Mouse (Mus musculus): ENCODE data around the gene M6pr.

The M6pr gene

DNA sequence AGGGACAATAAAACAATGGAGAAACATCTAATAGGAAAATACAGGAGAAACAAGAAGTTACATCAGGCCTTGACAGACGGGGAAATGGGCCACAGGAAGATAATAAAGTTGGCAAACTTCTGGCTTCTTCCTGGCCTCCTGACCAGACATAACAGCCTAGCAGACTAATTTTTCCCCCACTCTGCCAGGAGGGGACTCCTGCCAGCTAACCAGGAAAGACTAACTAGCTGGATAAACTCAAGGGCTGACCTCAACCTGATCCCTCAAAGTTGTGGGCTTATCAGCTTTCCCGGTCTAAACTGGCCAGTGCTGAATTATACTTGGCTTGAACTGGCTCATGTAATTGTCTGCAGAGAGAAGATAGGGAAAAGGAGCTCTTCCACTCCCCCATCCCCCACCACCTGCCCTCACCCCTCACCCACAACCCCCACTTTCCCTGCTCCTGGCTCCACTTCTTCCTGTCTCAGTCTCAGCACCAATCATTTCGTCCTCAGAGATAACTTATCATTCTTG, 8.8 kb upstream of the M6pr start:
- DNase-seq = no peak

DNA sequence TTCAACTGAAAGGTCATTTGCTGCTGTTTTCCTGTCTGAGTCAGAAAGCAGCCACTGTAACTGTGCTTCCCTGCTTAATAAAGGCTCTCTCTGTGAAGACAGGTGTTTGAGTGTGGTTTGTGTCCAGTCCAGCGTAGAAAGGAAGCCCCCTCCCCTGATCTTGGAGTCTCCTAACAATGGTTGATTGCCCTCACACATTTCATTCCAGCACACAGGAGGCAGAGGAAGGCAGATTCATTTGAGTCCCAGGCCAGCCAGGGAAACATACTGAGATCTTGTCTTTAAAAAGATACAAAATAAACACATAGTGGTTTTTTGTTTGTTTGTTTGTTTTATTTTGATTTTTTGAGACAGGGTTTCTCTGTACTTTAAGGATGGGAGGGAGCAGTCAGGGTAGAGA, 6.4 kb upstream of the M6pr start:
- no peak for DNase-seq

DNA sequence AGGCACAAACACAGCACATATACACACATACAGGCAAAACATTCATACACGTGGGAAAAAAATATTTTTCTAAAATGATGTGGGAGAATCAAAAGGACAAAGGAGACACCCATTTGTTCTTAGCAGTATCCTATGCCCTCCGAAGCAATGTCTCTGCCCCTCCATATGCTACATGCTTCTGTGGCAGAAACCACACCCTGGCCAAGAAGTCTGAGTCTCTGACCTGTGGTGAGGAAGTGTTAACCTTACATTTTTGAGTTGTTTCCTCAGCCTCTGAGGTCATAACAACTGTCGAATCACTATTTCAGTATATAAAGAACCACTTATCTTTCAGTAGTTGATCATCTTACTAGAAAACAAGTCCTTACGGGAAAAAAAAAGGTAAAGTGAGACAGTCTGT, 5.9 kb upstream of the M6pr start:
- no peak for DNase-seq

DNA sequence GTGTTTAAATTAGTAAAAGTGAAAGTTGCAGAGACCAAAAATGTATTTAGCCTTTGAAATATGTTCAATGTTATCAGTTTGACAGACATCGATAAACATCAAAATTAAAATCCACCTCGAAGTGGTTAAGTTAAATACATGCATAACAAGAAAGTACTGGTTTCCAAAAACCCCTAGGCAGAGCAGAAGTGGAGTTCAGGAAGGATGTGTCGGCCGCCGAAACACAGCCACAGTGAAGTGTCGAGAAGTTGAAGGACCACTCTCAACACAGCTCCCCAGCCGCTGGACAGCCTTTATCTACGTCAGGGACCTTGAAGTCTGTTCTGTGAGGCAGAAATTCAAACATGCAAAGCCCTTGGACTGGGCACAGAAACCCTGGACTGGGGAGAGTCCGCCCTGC, 5.0 kb upstream of the M6pr start:
- no peak for DNase-seq

DNA sequence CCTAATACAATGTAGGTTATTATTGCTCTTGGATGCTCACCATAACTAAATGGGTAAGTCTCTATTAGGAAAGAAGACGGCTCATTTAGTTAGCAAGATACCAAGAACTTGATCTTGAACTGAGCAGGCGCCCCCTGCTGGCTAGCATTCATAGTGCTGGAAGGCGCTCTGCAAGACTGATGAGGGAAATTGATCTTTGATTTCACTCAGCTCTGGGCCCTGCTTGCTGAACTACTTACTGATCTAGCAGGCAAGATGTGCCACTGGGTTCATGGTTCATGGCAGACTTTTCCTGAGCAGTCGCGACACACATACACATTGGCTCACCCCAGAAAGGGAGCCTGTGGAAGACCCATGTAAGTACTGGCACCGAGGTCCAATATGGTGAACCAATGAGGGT, 4.2 kb upstream of the M6pr start:
- peak; percentile 77 for DNase-seq

DNA sequence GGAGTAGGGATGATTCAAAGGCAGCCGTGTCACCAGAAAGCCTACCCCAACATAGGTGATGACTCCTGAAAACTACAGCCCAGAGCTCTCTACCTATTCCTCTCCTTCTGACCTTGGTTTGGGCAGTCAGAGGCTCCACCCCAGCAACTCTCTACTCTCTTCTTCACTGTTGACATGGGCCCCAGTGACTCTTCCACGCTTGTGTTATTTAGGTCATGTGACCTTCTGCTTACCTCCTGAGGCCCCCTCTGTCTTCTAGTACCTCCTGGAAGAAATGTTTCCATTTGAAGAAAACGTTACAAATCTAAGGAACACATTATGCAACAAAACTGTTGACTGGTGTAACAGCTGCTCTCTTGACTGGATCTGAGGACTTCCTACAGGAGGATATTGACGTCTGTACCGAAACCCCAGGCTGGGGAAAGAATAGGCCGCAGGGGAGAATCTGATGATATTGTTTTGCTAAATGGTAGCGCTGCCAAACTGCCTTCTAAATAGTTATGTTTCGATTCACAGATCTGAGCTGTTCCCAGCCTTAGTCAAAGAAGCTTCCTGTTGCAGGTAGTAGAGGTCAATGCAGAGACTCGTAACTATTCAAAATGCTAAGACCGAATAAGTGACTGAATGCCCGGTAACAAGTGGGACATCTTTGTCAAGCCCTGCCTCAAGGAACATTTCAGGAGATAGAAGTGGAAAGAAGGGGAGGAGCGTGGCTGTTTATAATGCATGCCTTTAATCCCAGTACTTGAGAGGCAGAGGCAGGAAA, 3.5 kb upstream of the M6pr start:
- DNase-seq = no peak

DNA sequence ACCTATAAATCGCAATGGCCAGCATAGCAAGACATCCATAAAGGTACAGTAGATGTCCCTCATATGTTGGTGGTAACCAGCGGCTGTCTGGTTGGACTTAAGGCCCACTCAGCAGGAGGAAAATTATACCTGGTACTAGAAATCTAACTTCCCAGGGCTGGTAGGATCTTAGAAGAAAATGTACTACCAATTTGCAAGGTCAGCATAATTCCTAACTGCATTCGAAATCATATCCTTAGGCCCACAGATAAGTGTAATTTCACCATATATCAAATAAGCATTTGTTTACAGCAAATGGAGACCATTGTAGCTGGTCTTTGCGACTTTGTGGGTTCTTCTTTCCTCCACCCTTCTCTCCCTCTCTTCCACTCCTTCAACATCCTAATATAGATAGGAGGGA, 1.8 kb upstream of the M6pr start:
- no peak for DNase-seq

DNA sequence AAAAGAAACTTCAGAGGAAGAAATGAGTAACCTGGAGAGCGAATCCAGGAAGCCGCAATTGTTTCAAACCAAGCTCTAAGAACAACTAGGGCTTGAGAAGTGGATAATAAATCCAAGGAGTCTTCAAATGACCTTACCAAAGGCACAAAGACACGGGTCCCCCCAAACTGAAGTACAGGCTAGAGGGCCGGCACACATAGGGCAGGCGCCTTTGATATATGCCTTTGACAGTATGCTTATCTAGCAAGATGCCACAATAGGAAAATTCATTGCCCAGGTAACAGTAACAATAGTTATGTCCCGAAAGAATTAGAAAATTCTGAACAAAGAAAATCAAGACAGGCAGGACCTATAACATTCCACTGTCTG, 400 bp upstream of the M6pr start:
- no peak for DNase-seq

DNA sequence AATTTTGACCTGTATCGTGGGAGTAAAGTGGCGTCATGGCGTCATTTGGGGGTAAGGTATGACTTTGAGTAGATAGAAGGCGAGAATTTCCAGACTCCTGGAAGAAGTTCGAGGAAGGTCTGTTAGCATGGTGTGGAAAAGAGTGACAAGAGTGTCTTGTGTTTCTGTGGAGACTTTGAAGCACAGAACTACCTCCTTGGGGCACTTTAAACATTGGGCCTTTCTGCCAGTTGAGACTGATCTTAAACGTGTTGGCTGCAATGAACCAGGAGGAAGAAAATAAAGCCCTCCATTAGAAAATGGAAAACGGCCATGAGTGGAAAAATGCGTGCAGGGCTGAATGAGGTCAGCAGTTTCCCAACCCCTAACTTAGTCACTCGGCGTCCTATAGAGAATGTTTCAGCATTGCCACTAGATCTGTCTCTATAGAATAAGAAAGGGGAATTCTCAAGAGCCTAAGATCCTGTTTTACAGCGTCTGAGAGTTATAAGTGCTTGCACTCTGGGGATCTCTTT, 983 bp downstream of the M6pr start:
- DNase-seq = no peak

DNA sequence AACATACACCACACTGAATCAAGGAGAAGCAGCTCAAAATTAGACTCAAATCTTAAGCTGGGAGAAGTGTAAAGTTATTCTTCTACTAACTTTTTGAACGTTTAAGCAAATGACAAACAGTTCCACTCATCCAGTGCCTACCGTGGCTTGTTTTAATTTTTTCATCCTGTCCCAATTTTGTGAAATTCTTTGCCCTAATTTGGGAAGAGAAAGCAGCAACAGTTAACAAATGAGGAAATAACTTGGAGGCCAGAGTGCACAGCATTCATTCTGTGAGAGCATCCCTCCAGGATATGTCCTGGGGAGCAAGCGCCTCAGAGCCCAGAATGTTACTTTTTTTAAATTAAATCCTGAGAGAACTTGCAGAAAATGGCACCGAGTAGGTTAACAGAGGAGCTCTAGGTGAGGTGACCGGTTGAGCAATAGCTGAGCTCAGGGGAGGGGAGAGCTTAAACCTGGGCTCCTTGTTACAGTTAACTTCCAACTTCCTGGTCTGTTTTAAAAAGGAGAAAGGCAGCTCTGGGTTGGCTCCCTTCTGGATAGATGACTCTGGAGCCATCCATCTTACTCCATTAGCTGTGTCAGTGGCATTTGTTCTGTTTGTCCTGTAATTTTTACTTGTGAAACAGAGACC, 1.8 kb downstream of the M6pr start:
- DNase-seq = no peak

DNA sequence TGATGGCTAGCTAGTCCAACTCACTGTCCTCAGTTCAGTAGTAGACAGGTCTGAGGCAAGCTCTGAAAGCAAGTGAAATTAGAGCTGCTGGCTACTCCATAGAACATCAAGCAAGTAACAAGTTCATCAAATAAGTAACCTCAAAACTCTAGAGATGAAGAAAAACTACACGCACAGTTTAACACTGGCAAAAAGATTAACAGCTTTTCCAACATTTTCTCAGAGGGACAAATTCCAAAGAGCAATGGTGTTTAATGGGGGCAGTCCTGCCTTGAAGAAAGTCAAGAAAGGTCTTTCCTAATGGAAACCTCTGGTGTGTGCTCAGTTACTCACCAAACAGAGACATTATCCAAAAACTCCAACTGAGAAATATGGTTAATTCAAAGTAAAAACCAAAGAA, 10.2 kb downstream of the M6pr start:
- DNase-seq = no peak

DNA sequence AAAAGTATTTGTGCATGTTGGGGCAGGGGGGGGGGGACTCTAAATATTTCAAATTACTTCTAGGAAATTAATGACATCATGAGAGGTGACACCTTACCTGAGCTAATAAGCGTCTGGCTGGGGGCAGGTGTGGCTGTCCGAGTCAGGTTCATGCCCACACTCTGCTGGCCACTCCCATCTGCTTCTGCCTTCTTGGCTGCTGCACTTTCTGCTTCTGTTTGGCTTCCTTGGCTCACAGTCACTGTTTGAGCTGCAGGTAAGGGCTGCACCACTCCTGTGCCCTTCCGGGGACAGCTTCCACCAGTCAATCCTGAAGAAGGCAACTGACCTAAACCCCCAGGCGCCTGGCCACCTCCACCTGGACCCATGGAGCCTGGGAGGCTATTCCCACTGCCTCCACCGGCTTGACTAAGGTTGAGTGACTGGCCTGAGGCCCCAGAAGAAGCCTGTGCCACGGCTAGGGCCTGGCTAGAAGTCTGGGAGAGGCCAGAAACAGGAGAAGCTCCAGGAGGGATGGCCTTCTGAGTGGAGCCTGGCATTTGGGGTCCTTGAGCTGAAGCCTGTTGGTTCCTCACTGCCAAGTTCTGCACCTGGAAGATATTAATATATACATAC, 16.9 kb downstream of the M6pr start:
- no peak for DNase-seq

DNA sequence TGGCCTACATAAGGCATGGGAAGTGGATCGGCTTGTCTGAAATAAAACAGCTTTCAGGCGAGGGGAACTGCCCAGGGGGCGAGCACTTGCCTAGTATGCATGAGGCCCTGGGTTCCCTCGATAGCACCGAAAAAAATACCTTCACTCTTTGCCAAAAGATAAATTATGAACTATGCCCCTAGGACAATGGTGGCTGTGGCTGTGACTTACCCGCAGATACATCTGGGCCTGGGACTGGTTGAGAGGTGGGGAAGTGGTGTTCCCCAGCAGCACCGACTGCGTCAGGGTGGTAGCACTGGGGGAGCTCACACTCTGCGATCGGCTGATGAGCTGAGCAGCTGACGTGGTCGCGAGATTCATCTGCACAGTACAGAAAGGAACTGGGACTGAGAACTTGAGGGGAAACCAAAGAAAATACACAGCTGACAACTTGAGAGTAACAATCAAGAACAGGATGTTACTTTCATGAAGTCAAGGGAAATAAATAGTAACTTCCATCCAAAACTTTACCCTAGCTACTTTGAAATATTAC, 24.6 kb downstream of the M6pr start:
- DNase-seq = no peak

DNA sequence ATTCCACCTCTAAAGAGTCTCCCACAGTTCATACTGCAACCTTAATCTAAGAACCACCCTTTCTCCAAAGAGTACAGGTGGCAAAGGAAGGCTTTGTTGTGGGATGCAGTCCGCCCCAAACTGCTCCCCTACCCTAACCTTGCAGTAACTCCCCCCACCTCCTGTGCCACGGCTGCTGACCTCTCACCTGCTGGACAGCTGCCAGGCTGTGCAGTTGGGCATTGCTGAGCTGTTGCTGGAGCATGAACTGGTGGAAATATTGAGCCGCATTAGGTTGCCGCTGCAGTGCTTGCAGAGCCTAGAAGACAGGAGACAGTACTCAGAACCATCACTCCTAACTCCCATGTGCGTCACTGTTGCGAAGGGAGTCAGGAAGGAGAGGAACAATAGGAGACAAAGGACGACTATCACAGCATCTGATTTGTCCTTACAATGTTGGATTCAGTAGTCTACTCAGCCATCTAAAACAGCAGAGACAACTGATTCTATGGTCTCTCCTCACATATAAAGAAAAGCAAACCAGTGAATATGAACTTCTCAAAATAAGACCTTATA, 26.3 kb downstream of the M6pr start:
- no peak for DNase-seq

DNA sequence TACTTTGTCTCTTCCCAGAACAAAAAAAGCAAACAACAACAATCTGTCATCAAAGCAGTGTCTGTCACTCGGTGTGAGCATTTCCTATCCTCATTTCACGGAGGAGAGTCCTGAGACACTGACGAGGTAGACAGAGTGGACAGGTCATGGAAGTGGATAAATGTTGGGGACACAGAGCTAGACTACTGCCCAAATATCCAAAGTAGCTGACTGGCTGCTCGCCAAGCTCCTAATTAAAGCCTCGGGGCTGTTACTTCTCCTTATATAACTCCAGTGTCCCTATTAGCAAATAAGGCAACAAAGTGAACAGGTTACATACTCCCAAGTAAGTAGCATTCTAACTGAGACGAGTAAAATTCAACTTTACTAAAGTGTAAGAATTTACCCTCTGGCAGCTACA, 29.0 kb downstream of the M6pr start:
- DNase-seq = peak; percentile 20

DNA sequence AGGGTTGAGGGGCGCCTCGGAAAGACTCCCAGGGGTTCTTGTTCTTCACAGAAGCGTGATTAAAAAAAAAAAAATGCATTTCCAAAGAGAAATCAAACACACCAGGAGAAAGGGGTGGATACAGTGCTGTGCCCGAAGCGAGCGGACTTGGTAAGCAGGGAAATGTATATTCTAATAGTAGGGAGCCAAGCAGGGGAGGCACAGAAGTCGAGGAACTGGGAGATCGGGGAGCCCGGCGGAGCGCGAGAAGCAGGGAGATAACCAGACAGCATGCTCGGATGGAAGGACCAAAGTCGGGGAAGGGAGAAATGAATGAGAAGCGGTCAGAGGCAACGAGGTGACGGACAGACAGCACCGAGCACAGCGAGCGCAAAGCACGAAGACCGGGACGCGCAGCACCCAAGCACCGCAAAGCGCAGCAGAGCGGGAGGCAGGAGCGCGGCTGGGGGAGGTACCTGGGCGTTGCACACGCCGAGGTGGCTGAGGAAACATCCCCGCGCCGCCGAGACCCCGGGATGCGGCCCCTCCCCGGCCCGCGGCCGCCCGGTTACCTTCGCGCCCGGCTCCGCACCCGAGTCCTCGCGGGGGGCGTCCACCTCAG, 30.6 kb downstream of the M6pr start:
- DNase-seq = peak; percentile 74

DNA sequence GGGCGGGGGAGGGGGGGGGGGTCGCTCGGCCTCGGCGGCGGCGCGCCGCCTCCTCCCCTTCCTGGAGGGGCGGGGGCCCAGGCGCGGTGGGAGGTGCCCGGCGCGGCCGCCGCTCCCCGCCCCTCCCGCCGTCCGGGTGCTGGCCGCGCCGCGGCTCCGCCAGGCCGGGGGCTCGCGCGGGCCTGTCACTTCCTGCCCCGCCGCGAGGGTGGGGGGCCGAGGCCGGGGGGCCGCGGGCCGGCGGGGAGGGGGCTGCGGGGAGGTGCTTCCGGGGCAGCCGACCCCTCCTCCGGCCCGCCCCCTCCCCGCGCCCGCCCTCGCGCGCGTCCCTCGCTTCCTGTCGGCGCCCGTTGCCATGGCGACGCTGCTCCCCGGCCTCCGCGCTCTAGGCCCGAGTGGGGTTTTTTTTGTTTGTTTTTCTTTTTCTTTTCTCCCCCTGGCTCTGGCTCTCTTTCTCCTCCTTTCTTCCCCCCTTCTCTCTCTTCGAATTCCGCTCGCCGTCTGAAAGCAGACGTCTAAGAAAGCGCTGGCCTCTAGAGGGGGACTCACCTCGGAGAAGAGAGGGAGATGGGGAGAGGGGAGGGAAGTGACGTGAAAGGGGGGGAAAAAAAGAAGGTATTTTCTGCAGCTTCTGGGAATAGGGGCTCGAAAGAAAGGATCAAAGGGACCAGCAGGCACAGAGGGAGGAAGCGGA, 31.3 kb downstream of the M6pr start:
- peak; percentile 95 for DNase-seq

DNA sequence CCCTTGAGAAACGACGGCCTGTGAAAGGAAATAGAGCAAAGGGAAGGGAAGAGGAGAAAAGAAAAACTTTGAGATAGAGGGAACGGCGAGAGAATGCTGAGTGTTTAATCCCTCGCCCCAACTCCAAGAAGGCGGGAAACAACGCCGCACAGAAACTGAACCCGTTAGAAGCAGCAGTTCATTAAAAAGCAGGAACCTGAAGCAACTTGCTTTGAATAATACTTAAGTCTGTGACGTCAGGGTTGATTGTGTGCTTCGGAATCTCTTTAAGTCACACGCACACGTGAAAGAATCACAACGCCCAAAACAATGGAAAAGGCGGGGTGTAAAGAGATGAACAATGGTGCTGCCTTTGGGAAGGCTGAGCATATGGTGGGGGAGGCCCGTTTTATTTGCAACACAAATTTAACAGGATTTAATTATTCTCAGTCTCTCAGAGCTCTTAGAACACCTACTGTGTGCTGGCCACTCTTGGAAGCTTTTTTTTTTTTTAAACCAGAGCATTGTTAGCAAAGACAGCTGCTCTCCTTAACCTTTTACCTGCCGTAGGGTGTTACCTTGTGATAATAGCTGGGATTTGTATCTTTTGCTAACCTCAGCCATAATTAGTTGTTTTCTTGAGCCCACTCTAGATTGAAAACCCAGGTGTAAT, 32.0 kb downstream of the M6pr start, which contains the start of gene Phc1:
Phc1 (minus strand) TSS at position 213 of the 652 bp plus-strand sequence.
- peak; percentile 82 for DNase-seq

DNA sequence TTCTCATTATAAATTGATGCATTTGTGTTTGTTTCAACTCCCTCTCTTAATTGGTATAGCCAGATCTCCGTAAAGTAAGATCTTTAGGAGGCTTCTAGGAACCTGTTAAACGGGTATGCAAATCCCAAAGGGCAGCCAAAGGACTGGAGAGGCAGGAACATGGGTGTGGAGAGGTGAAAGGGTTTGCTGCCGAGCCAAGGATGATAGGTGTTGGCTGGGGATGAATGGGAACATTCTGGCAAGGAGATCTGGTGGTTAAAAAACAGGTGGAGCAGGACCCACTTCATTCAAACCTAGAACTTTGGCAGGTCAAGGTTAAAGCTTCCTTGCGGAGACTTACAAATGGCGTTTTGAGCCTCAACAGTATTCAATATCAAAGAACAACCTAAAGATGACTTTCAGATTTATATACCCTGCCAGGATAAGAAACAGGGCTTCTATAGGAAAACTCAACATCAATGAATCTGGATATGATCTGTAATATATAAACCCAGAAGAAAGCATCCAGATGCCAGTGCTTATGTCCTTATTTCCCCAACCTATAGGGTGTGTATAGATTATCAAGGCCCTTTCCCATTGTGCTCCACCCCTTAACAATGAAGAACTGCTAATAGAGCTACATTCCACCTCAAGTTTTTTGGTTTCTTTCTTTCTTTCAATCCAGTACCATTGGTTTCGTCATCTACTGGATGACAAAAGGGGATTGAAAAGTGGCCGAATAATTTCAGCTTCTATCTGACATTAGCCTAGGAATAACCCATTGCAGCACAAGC, 32.7 kb downstream of the M6pr start:
- DNase-seq = no peak

DNA sequence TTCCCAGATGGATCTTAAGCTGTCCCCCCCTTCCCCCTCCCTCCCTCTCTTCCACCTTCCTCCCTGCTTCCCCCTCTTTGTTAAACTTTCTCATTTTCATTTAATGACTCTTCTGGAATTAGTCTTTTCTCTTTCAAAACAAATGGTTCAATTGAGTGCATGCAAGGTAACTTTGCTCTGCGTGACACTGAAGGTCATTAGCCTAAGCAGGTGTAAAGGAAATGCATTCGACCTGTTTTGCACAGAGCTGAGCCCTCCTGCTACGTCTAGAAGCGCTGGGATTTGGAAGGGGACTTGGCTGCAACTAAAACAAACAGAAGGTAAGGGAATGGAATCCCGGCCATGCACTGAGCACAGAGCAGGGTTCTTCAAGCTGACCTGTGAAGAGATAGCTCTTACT, 33.6 kb downstream of the M6pr start:
- DNase-seq = no peak

DNA sequence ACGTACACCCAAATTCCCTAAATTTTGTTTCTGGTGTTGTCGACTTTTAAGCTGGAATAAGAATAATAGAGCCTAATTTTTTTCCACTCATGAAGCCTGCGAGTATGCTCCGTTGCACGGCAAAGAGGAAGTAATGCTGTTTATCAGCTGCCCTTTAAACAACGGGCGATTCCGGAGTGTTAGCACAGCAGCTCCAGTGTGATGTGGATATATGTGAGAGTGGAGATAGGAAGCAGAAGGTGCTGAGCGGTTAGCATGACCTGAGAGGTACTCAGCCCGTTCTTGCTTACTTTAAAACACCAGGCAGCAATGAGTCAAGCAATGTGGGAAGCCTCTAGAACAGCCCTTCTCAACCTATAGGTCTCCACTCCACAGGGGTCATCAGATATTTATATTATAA, 35.2 kb downstream of the M6pr start:
- DNase-seq = no peak

Data from retina, postnatal 1 day (tissue).